Mouse (Mus musculus) E14TG2a.4 (cell line): ENCODE data around the gene Csf3r.

Source experiments
- H3K27me3 ChIP-seq: 2 replicates; pipeline ENCODE4 v1.6.1; 2014; ENCODE audit warnings: low read length, control low read depth; ENCODE audit not compliant: insufficient read depth
- H3K36me3 ChIP-seq: 2 replicates; pipeline ENCODE4 v1.6.1; 2014; ENCODE audit warnings: low read length, control low read depth; ENCODE audit not compliant: insufficient read depth
- H3K4me1 ChIP-seq: replicated peaks from 2 replicates; pipeline ENCODE4 v1.6.1; 2014; ENCODE audit warnings: low read depth, low read length, control low read depth
- H3K4me3 ChIP-seq: replicated peaks from 2 replicates; pipeline ENCODE4 v1.5.1; 2014; ENCODE audit warnings: mild to moderate bottlenecking, low read length
- H3K9me3 ChIP-seq: 2 replicates; pipeline ENCODE4 v1.6.1; 2014; ENCODE audit warnings: low read length, control low read depth
- CTCF ChIP-seq: conservative IDR thresholded peaks from 2 replicates; pipeline ENCODE4 v1.5.1; 2014; ENCODE audit warnings: low read length
- NANOG ChIP-seq: IDR thresholded peaks from 2 replicates; pipeline ENCODE4 v1.6.1; 2014; ENCODE audit warnings: borderline replicate concordance, low read length, mixed read lengths
- POU5F1 ChIP-seq: IDR thresholded peaks from 2 replicates; pipeline ENCODE4 v1.6.1; 2014; ENCODE audit warnings: low read length, borderline replicate concordance

Csf3r gene

DNA sequence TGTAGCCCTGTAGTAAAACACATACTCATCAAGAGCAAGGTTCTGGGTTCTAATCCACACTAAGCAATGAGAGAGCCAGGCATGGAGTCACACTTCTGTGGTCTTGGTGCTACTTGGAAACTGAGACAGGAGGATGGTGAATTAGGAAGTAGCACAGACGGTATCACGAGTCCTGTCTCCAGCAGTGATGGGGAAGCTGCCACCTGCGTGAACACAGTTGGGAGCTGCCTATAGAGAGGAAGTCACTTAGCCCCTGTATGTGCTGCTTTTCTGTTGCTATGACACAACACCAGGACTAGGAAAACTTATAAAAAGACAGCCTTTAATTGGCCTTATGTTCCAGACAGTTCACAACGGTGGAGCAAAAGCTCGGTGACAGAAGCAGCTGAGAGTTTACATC, 6.4 kb downstream of the Csf3r start:
- Histone ChIP-seq H3K36me3 (no peaks in the 10 kb centered on the region), H3K4me3 (no peak overlapping the region), H3K4me1 (peaks cover 11% of the 10 kb centered on the region), H3K27me3 (peaks cover 34% of the 10 kb centered on the region), H3K9me3 (no peaks in the 10 kb centered on the region)
- TF ChIP-seq NANOG (no peak), CTCF (no peak), POU5F1 (no peak)

DNA sequence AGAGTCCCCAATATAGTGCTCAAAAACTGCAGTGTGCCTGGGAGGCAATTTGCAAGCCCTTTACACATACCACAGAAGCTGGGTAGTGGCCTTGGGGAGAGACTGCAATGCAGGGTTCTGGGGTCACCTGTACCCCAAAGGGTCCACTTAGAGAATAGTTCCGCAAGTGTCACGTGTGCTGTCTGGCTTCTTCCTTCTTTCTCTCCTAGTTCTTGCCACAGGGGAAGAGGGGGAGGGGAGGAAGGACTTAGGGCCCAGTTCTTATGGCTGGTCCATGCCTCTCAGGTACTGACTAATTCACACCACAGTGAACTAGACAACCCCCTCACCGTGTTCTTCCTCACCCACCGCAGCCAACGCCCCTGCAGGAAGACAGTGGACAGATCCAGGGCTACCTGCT, 11.1 kb downstream of the Csf3r start:
- TF ChIP-seq CTCF (no peak), POU5F1 (no peak)
- H3K9me3 ChIP-seq: no peaks in the 10 kb centered on the region
- no peak overlapping the region for H3K4me3 ChIP-seq
- H3K27me3 ChIP-seq: peaks cover 18% of the 10 kb centered on the region
- H3K4me1 ChIP-seq: no peaks in the 10 kb centered on the region
- no peaks in the 10 kb centered on the region for H3K36me3 ChIP-seq

- peaks cover 23% of the 10 kb centered on the region for H3K4me1 ChIP-seq
- H3K4me3 ChIP-seq: peak within 1 kb of the TSS; percentile 100
- no peak for TF ChIP-seq CTCF
- no peak for TF ChIP-seq NANOG
- no peak for TF ChIP-seq POU5F1
- H3K36me3 ChIP-seq: peaks cover 30% of the 10 kb centered on the region
- H3K9me3 ChIP-seq: no peaks in the 10 kb centered on the region
- H3K27me3 ChIP-seq: no peaks in the 10 kb centered on the region
Measured at GRCm38 (mm10) chr4:126046851-126047585, 22.7 kb downstream of the Csf3r start, which contains the start of gene Mrps15. Mrps15 (plus strand) TSS chr4:126046925.

- Histone ChIP-seq H3K4me1 (peaks cover 35% of the 10 kb centered on the region), H3K4me3 (no peak overlapping the region), H3K36me3 (peaks cover 76% of the 10 kb centered on the region), H3K9me3 (no peaks in the 10 kb centered on the region), H3K27me3 (no peaks in the 10 kb centered on the region)
- TF ChIP-seq POU5F1 (no peak), CTCF (no peak), NANOG (no peak)
Measured at GRCm38 (mm10) chr4:126051617-126052016, 27.3 kb downstream of the Csf3r start.

DNA sequence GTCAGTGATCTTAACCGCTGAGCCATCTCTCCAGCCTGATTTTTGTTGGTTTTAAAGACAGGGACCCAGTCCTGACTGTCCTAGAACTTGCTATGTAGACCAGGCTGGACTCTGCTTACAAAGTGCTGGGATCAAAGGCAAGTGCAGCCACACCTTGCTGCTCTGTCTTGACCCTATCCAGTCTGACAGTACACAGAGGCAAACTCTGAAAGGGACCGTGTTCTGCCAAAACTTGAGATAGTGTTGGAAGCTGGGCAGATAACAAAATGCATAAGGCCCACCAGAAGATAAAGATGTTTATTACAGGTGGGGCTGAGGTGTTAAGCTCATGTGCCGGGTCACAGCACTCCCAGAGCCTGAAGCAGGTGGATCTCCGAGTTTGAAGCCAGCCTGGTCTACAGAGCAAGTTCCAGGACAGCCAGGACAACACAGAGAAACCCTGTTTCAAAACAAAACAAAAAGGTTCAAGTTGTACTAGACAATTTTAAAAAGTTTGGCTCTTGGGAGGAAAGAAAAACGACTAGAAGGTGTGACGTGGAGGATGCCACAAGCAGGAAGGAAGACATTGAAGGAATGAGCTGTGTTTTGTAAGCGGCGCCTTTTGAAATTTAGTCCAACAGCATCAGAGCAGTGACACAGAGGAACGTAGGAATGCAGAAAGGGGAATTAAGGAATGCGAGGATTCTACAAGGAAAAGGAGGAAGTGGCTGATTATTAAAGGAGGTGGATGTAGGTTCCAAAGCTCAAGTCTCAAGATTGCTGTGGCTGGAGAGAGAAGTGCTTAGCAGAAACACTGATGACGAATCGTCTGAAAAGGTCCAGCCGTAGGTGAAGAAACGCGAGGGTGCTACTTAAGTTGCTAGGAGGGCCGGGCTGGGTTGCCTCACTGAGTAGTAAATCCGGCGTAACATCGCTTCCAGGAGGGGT, 33.1 kb downstream of the Csf3r start:
- Histone ChIP-seq H3K27me3 (no peaks in the 10 kb centered on the region), H3K36me3 (peaks cover 43% of the 10 kb centered on the region), H3K9me3 (no peaks in the 10 kb centered on the region), H3K4me3 (peak overlapping the region; percentile 87), H3K4me1 (peaks cover 40% of the 10 kb centered on the region)
- no peak for TF ChIP-seq POU5F1

DNA sequence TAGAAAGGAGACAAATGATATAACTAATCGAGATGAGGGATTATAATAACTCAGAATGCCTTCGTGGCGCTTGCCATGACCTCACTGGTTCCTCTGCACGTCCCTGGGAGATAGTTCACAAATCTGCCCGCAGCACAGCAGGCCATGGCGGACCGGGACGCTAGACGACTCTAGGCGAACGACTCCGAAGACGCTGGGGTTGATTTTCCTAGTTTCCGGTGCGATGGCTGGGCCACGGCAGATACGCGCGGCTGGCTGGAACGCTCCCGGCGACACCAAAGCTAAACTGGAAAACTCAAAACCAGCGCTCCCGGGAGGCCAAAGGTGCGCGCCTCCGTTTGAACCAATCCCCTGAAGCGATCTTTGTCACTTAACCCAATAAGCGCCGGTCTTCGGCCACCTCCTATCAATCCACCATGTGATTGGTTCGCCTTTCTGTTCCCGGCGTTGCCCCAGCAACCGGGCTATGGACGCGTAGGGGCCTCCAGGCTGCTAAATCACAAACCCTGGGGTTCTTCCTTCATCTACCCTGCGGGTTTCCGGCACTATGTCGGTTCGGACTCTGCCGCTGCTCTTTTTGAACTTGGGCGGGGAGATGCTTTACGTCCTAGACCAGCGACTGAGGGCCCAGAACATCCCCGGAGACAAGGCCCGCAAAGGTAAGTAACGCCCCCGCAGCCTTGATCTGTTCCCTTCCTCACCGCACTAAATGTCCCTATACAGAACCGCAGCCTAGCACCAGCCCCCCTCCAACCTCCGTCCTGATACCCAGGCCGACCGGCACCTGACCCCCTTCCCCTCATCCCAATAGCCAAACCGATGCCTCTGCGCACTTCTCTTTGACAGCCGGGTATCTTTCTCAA, 34.0 kb downstream of the Csf3r start, which contains the start of gene Oscp1:
TSS of gene Oscp1 (plus strand) at position 432 of the 863 bp plus-strand sequence.
- Histone ChIP-seq H3K4me3 (peak within 1 kb of the TSS; percentile 87), H3K4me1 (peaks cover 36% of the 10 kb centered on the region)
- no peak for TF ChIP-seq NANOG
- TF ChIP-seq POU5F1: no peak
- no peak for TF ChIP-seq CTCF

DNA sequence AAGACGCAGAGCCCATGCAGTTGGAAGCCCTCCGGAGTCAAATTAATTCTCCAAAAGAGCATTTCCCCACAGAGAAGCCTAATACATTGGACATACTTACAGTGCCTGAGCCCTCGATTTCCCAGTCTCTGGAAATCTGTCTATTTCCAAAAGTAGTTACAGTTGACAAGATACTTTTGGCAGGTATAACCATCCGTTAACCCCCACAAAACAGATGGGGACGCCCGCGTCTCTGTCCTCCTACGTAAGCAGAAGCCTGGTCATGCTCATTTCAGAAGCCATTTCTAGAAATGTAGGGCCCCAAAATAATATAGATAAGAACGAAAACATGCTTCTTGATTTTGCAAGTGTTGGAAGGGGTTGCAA, 34.6 kb downstream of the Csf3r start:
- Histone ChIP-seq H3K4me1 (peaks cover 29% of the 10 kb centered on the region), H3K9me3 (no peaks in the 10 kb centered on the region), H3K36me3 (peaks cover 28% of the 10 kb centered on the region), H3K4me3 (peak overlapping the region; percentile 87), H3K27me3 (no peaks in the 10 kb centered on the region)
- TF ChIP-seq NANOG (no peak), POU5F1 (no peak), CTCF (no peak)

More for the DNA sequence above, 34.0 kb downstream of the Csf3r start, which contains the start of gene Oscp1:
- Histone ChIP-seq H3K36me3 (peaks cover 34% of the 10 kb centered on the region), H3K27me3 (no peaks in the 10 kb centered on the region), H3K9me3 (no peaks in the 10 kb centered on the region)

GRCm38 (mm10) chr4:126062856-126063255, 38.5 kb downstream of the Csf3r start:
- no peaks in the 10 kb centered on the region for H3K9me3 ChIP-seq
- TF ChIP-seq CTCF (peak; percentile 71), NANOG (no peak)

More at GRCm38 (mm10) chr4:126062856-126063255, 38.5 kb downstream of the Csf3r start:
- Histone ChIP-seq H3K27me3 (no peaks in the 10 kb centered on the region), H3K4me3 (no peak overlapping the region), H3K4me1 (peaks cover 14% of the 10 kb centered on the region), H3K36me3 (no peaks in the 10 kb centered on the region)
